Mouse (Mus musculus) liver, embryonic 14.5 days (tissue): ENCODE measurements around the gene Tekt4. TPM values are rescaled to one million over a fixed set of nuclear protein-coding genes. Genes with fewer than 3 reads are reported as not detected.

ENCODE experiments used
- ATAC-seq: fragments of 200-750 bp; cut with Nextera tagmentation; 2 replicates; pipeline ENCODE4 v1.8.0; 2017; ENCODE audit warnings: moderate number of reproducible peaks, mild to moderate bottlenecking, moderate library complexity; ENCODE audit not compliant: insufficient read depth
- DNase-seq, 3 experiments: peaks; one replicate each; pipeline ENCODE4 v3.0.0-alpha.2; 2012 to 2013; ENCODE audit warnings: low read depth in 3 of 3, low spot score in 3 of 3
- H3K27ac ChIP-seq: fragments of 300-500 bp; sonication (generic); 2 replicates; pipeline ENCODE4 v1.5.1; 2014; ENCODE audit warnings: moderate library complexity, mild to moderate bottlenecking, control low read depth, inconsistent platforms
- H3K27me3 ChIP-seq: fragments of 300-500 bp; sonication (generic); 2 replicates; pipeline ENCODE4 v1.6.1; 2014; ENCODE audit warnings: mild to moderate bottlenecking, low read length, moderate library complexity; ENCODE audit not compliant: control insufficient read depth, insufficient read depth
- H3K36me3 ChIP-seq: fragments of 300-500 bp; sonication (generic); replicated peaks from 2 replicates; pipeline ENCODE4 v1.6.1; 2014; ENCODE audit warnings: low read depth; ENCODE audit not compliant: control insufficient read depth, insufficient read depth
- H3K4me1 ChIP-seq, 2 experiments: fragments of 200-500 bp in 1 of 2; fragments of 300-500 bp in 1 of 2; sonication (generic) in 1 of 2; replicated peaks; 2 replicates each; pipeline ENCODE4 v1.6.1; 2012 to 2014; ENCODE audit warnings: antibody characterized with exemption in 1 of 2, inconsistent platforms in 1 of 2, low read length in 1 of 2; ENCODE audit not compliant: control insufficient read depth in 2 of 2, insufficient read depth in 2 of 2
- H3K4me2 ChIP-seq: fragments of 300-500 bp; sonication (generic); 2 replicates; pipeline ENCODE4 v1.6.1; 2014; ENCODE audit warnings: low read depth, mild to moderate bottlenecking, control low read depth, moderate library complexity
- H3K4me3 ChIP-seq, 2 experiments: fragments of 200-500 bp in 1 of 2; fragments of 300-500 bp in 1 of 2; sonication (generic) in 1 of 2; 2 replicates each; pipeline ENCODE4 v1.5.1; 2012 to 2014; ENCODE audit warnings: low read depth in 2 of 2, low read length in 2 of 2, mild to moderate bottlenecking in 2 of 2, control low read depth in 1 of 2, inconsistent platforms in 1 of 2, moderate library complexity in 1 of 2; ENCODE audit not compliant: insufficient read depth in 1 of 2
- H3K9ac ChIP-seq: fragments of 300-500 bp; sonication (generic); replicated peaks from 2 replicates; pipeline ENCODE4 v1.6.1; 2014; ENCODE audit warnings: mild to moderate bottlenecking, control low read depth, moderate library complexity
- H3K9me3 ChIP-seq: fragments of 300-500 bp; sonication (generic); 2 replicates; pipeline ENCODE4 v1.6.1; 2016; ENCODE audit warnings: low read length, mixed read lengths; ENCODE audit not compliant: control insufficient read depth
- CTCF ChIP-seq: IDR thresholded peaks from 2 replicates; pipeline ENCODE4 v1.5.1; 2016; ENCODE audit warnings: antibody characterized with exemption, low read depth, control low read depth
- EP300 ChIP-seq: IDR thresholded peaks from 2 replicates; pipeline ENCODE4 v1.6.1; 2016; ENCODE audit warnings: antibody characterized with exemption, low read depth
- WGBS: fragments of 180-500 bp; shearing (Covaris S2); extraction: QIAGEN DNeasy Blood & Tissue Kit; methylation state at CpG from one replicate; pipeline ENCODE4 v1.1.7; 2014; ENCODE audit not compliant: insufficient replicate concordance; 5-methylcytosine and 5-hydroxymethylcytosine counted together
- polyA plus RNA-seq, 2 experiments: library from polyadenylated mRNA; depleted of rRNA in 1 of 2; stranded (reverse) in 1 of 2; unstranded in 1 of 2; fragments of >200 nt; fragmentation: Nextera tagmentation in 1 of 2; extraction: Ambion mirVana in 1 of 2; gene quantifications; 2 replicates each; pipeline versions ENCODE4 v1.2.1 to v1.2.3; 2012 to 2014

Gene Tekt4
- polyA plus RNA-seq, 2 experiments: 0.07 TPM; not detected in 1

GRCm38 (mm10) chr17:25409621-25410020, 44.8 kb upstream of the Tekt4 start:
- H3K4me3 ChIP-seq: no peak overlapping the region
- no peaks in the 10 kb centered on the region for H3K9me3 ChIP-seq
- no peak for TF ChIP-seq EP300
- no peak for TF ChIP-seq CTCF
- 62% methylated on average over 7 of the region's 7 CpGs for WGBS
- no peak overlapping the region for H3K4me2 ChIP-seq
- DNase-seq (no peak), ATAC-seq (no peak)
- no peak overlapping the region for H3K9ac ChIP-seq
- no peak overlapping the region for H3K27ac ChIP-seq
- H3K27me3 ChIP-seq: no peaks in the 10 kb centered on the region
- no peaks in the 10 kb centered on the region for H3K4me1 ChIP-seq
- no peaks in the 10 kb centered on the region for H3K36me3 ChIP-seq

GRCm38 (mm10) chr17:25410180-25410579, 44.2 kb upstream of the Tekt4 start:
- H3K4me3 ChIP-seq: no peak overlapping the region
- ATAC-seq: no peak
- no peaks in the 10 kb centered on the region for H3K4me1 ChIP-seq
- no peak overlapping the region for H3K4me2 ChIP-seq
- H3K9ac ChIP-seq: no peak overlapping the region
- no peaks in the 10 kb centered on the region for H3K27me3 ChIP-seq
- no peaks in the 10 kb centered on the region for H3K36me3 ChIP-seq
- no peak for DNase-seq
- H3K9me3 ChIP-seq: no peaks in the 10 kb centered on the region
- TF ChIP-seq CTCF (no peak), EP300 (no peak)
- 44% methylated on average over 6 of the region's 6 CpGs for WGBS
- no peak overlapping the region for H3K27ac ChIP-seq

GRCm38 (mm10) chr17:25410786-25411185, 43.6 kb upstream of the Tekt4 start:
- no peaks in the 10 kb centered on the region for H3K4me1 ChIP-seq
- no peak for ATAC-seq
- WGBS: 26% methylated on average over 7 of the region's 7 CpGs

GRCm38 (mm10) chr17:25411251-25411650, 43.2 kb upstream of the Tekt4 start:
- ATAC-seq (no peak), DNase-seq (no peak)
- no peaks in the 10 kb centered on the region for H3K27me3 ChIP-seq
- no peaks in the 10 kb centered on the region for H3K36me3 ChIP-seq
- no peak for TF ChIP-seq CTCF
- no peak for TF ChIP-seq EP300
- no peaks in the 10 kb centered on the region for H3K9me3 ChIP-seq
- no peak overlapping the region for H3K4me3 ChIP-seq
- no peak overlapping the region for H3K27ac ChIP-seq
- no peak overlapping the region for H3K4me2 ChIP-seq
- WGBS: 22% methylated on average over 4 of the region's 4 CpGs
- H3K4me1 ChIP-seq: no peaks in the 10 kb centered on the region
- no peak overlapping the region for H3K9ac ChIP-seq

More at GRCm38 (mm10) chr17:25410786-25411185, 43.6 kb upstream of the Tekt4 start:
- Histone ChIP-seq H3K4me2 (no peak overlapping the region), H3K9me3 (no peaks in the 10 kb centered on the region), H3K27me3 (no peaks in the 10 kb centered on the region), H3K9ac (no peak overlapping the region), H3K36me3 (no peaks in the 10 kb centered on the region), H3K27ac (no peak overlapping the region), H3K4me3 (no peak overlapping the region)
- no peak for DNase-seq
- TF ChIP-seq EP300: no peak
- TF ChIP-seq CTCF: no peak

- H3K27me3 ChIP-seq: no peaks in the 10 kb centered on the region
- no peak overlapping the region for H3K4me3 ChIP-seq
- no peaks in the 10 kb centered on the region for H3K9me3 ChIP-seq
- no peak overlapping the region for H3K27ac ChIP-seq
- H3K36me3 ChIP-seq: no peaks in the 10 kb centered on the region
- ATAC-seq (no peak), DNase-seq (no peak)
- no peak overlapping the region for H3K4me2 ChIP-seq
- H3K9ac ChIP-seq: no peak overlapping the region
- TF ChIP-seq EP300: no peak
- no peak for TF ChIP-seq CTCF
- WGBS: 35% methylated on average over 4 of the region's 4 CpGs
- H3K4me1 ChIP-seq: no peaks in the 10 kb centered on the region
Measured at GRCm38 (mm10) chr17:25414209-25414608, 40.2 kb upstream of the Tekt4 start.
